In genomic region chr11:96849681-96850467, GRCm38 (mm10) we compare ENCODE assay signal across 8 mouse cellular contexts. TPM values are rescaled to one million over a fixed set of nuclear protein-coding genes. Genes with fewer than 3 reads are reported as not detected.
DNase-seq lines count a peak whose midpoint lies in the region; ATAC-seq and TF ChIP-seq lines count a peak whose summit lies in the region.

TSS of gene Copz2 (plus strand) at chr11:96849870.

- no peaks in the 10 kb centered on the region; the same call in 1 of the 2 replicates for H3K4me1 ChIP-seq in brown adipose tissue, adult 24 weeks (ENCODE audit: control insufficient read depth, insufficient read depth, insufficient read length, low read length)
- H3K4me1 ChIP-seq in intestine, embryonic 16.5 days (ENCODE audit: control insufficient read depth, insufficient read depth, low read length): peaks cover 6% of the 10 kb centered on the region
- H3K4me1 ChIP-seq in lung, embryonic 14.5 days (ENCODE audit: insufficient read depth): 0 out of 2 replicates have a peak, but pooled peaks cover 3% of the 10 kb centered on the region

- WGBS in intestine, embryonic 16.5 days: 2% methylated on average over 60 of the region's 60 CpGs
- WGBS in lung, embryonic 14.5 days: under 1% methylated on average over 60 of the region's 60 CpGs

- H3K4me3 ChIP-seq in brown adipose tissue, adult 24 weeks (ENCODE audit: insufficient read depth, low read depth, low read length): peak within 1 kb of the TSS; percentile 84
- peak within 1 kb of the TSS; percentile 71 for H3K4me3 ChIP-seq in intestine, embryonic 16.5 days (ENCODE audit: low read length)
- peak within 1 kb of the TSS; percentile 68 for H3K4me3 ChIP-seq in lung, embryonic 14.5 days (ENCODE audit: low read depth, low read length)

- H3K27me3 ChIP-seq in intestine, embryonic 16.5 days (replicated peaks; ENCODE audit: control insufficient read depth, insufficient read depth, low read length): no peaks in the 10 kb centered on the region
- H3K27me3 ChIP-seq in lung, embryonic 14.5 days (ENCODE audit: insufficient read depth, low read length): no peaks in the 10 kb centered on the region

- H3K27ac ChIP-seq in brown adipose tissue, adult 24 weeks (replicated peaks; ENCODE audit: low read depth, low read length): 0 out of 2 replicates have a peak within 1 kb of the TSS, but pooled peaks have one; percentile 6
- H3K27ac ChIP-seq in intestine, embryonic 16.5 days (ENCODE audit: low read length): peak within 1 kb of the TSS; percentile 63
- H3K27ac ChIP-seq in lung, embryonic 14.5 days (ENCODE audit: low read depth): peak within 1 kb of the TSS; percentile 83

- H3K9ac ChIP-seq in intestine, embryonic 16.5 days (ENCODE audit: low read depth, low read length): peak within 1 kb of the TSS; percentile 79
- peak within 1 kb of the TSS; percentile 82 for H3K9ac ChIP-seq in lung, embryonic 14.5 days

- H3K36me3 ChIP-seq in intestine, embryonic 16.5 days (ENCODE audit: control insufficient read depth, insufficient read depth, low read length): no peaks in the 10 kb centered on the region
- H3K36me3 ChIP-seq in lung, embryonic 14.5 days (ENCODE audit: insufficient read depth): peaks cover 13% of the 10 kb centered on the region; the same call in 1 of the 2 replicates

- ATAC-seq in intestine, embryonic 16.5 days: peak; percentile 91
- ATAC-seq in lung, embryonic 14.5 days (ENCODE audit: insufficient read depth): peak; percentile 94

- TF ChIP-seq CTCF in lung, embryonic 14.5 days (IDR thresholded peaks at IDR 0.05; ENCODE audit: low read depth): no peak

- DNase-seq in NIH3T3 (ENCODE audit: low read depth): peak; percentile 78
- no peak for DNase-seq in gonadal fat pad, adult 2 months (ENCODE audit: low read depth)
- DNase-seq in lung, embryonic 14.5 days: peak; percentile 80
- DNase-seq in retina, embryonic 14.5 days (ENCODE audit: low spot score): peak; percentile 51
- DNase-seq in spleen, postnatal 10 days (ENCODE audit: low spot score in 2 of 2): no peak
- DNase-seq in layer of hippocampus, postnatal 36 days: no peak

- H3K9me3 ChIP-seq in intestine, embryonic 16.5 days (ENCODE audit: control insufficient read depth, low read length): 0 out of 2 replicates have a peak, but pooled peaks cover 4% of the 10 kb centered on the region
- no peaks in the 10 kb centered on the region for H3K9me3 ChIP-seq in lung, embryonic 14.5 days (ENCODE audit: low read depth, low read length)

- H3K4me2 ChIP-seq in intestine, embryonic 16.5 days (ENCODE audit: low read depth, low read length): peak within 1 kb of the TSS; percentile 90
- H3K4me2 ChIP-seq in lung, embryonic 14.5 days: peak within 1 kb of the TSS; percentile 83

RNA-seq across cellular contexts. Expression of gene Copz2, which starts in this region (rescaled TPM):
- 55.7 and 98.7 TPM in 2 replicates for polyA plus RNA-seq in brown adipose tissue, adult 24 weeks (2012; ENCODE audit: insufficient read depth, insufficient read length, missing spikeins)
- polyA plus RNA-seq in gonadal fat pad, adult 2 months (2012; rRNA removed): 72.9 and 77.0 TPM in 2 replicates
- polyA plus RNA-seq in intestine, embryonic 16.5 days (2015; fragmentation: Nextera tagmentation; extraction: Ambion mirVana): 76.6 and 81.4 TPM in 2 replicates
- 144 and 151 TPM in 2 replicates for polyA plus RNA-seq in lung, embryonic 14.5 days (2014; fragmentation: Nextera tagmentation; extraction: Ambion mirVana)
- 1 to 10 TPM; 5.5 to 7.8 TPM for total RNA-seq in layer of hippocampus, postnatal 36 days (2021)

Comparison
In these comparisons a context has a peak if more than half of its experiments do, and no peak if none do; other contexts are left out.
1. DNase-seq: peak in NIH3T3 (single experiment), lung, embryonic 14.5 days (single experiment) and retina, embryonic 14.5 days (single experiment); none in gonadal fat pad, adult 2 months (single experiment), spleen, postnatal 10 days (0 of 2) and layer of hippocampus, postnatal 36 days (0 of 2).
2. H3K27ac ChIP-seq: peak in every context shown above with its lines; median percentile 83 in lung, embryonic 14.5 days; 63 in intestine, embryonic 16.5 days; 6 in brown adipose tissue, adult 24 weeks.
3. Peak in every context shown above with its lines, with median percentiles within 50 percentile points of each other: H3K4me3 ChIP-seq.